Mouse (Mus musculus) embryonic facial prominence, embryonic 13.5 days (tissue): ENCODE results near the gene Magi2. TPM values are rescaled to one million over a fixed set of nuclear protein-coding genes. Genes with fewer than 3 reads are reported as not detected.

ENCODE experiments used
- ATAC-seq: fragments of 200-750 bp; cut with Nextera tagmentation; 2 replicates; pipeline ENCODE4 v1.8.0; 2017; ENCODE audit warnings: low read depth; ENCODE audit not compliant: insufficient number of reproducible peaks, insufficient read depth, low FRiP score, low TSS enrichment
- H3K27ac ChIP-seq: fragments of 300-500 bp; sonication (generic); 2 replicates; pipeline ENCODE4 v1.5.1; 2015; ENCODE audit warnings: moderate library complexity, mild to moderate bottlenecking, inconsistent platforms
- H3K27me3 ChIP-seq: fragments of 300-500 bp; sonication (generic); 2 replicates; pipeline ENCODE4 v1.6.1; 2015; ENCODE audit warnings: mild to moderate bottlenecking, inconsistent platforms
- H3K36me3 ChIP-seq: fragments of 300-500 bp; sonication (generic); 2 replicates; pipeline ENCODE4 v1.6.1; 2015; ENCODE audit warnings: mild to moderate bottlenecking, inconsistent platforms
- H3K4me1 ChIP-seq: fragments of 300-500 bp; sonication (generic); 2 replicates; pipeline ENCODE4 v1.6.1; 2015; ENCODE audit warnings: inconsistent platforms
- H3K4me2 ChIP-seq: fragments of 300-500 bp; sonication (generic); 2 replicates; pipeline ENCODE4 v1.6.1; 2015; ENCODE audit warnings: moderate library complexity, mild to moderate bottlenecking, inconsistent platforms
- H3K4me3 ChIP-seq: fragments of 300-500 bp; sonication (generic); 2 replicates; pipeline ENCODE4 v1.5.1; 2015; ENCODE audit warnings: mild to moderate bottlenecking, inconsistent platforms
- H3K9ac ChIP-seq: fragments of 300-500 bp; sonication (generic); 2 replicates; pipeline ENCODE4 v1.6.1; 2015; ENCODE audit warnings: mild to moderate bottlenecking, inconsistent platforms
- H3K9me3 ChIP-seq: fragments of 300-500 bp; sonication (generic); 2 replicates; pipeline ENCODE4 v1.6.1; 2016; ENCODE audit warnings: inconsistent platforms
- WGBS: fragments of 180-500 bp; shearing (Covaris S2); methylation state at CpG from one replicate; pipeline ENCODE4 v1.1.7; 2015; ENCODE audit warnings: mixed read lengths; 5-methylcytosine and 5-hydroxymethylcytosine counted together
- polyA plus RNA-seq: library from polyadenylated mRNA; unstranded; fragments of >200 nt; fragmentation: Nextera tagmentation; extraction: Ambion mirVana; gene quantifications from 2 replicates; pipeline ENCODE4 v1.2.1, GENCODE M21; 2015

The Magi2 gene
- polyA plus RNA-seq, 1 experiment from 2014 or later = 9.7 TPM

- 67% methylated on average over 2 of the region's 2 CpGs for WGBS
- Histone ChIP-seq H3K4me3 (no peak overlapping the region), H3K4me2 (no peak overlapping the region), H3K27me3 (no peaks in the 10 kb centered on the region), H3K9me3 (no peaks in the 10 kb centered on the region), H3K4me1 (no peaks in the 10 kb centered on the region), H3K27ac (no peak overlapping the region), H3K36me3 (no peaks in the 10 kb centered on the region), H3K9ac (no peak overlapping the region)
- no peak for ATAC-seq
These were observed 553.2 kb downstream of the Magi2 start for GRCm38 (mm10) chr5:19780076-19780475.

GRCm38 (mm10) chr5:19785320-19785719 is 558.5 kb downstream of the Magi2 start:
- H3K27ac ChIP-seq = no peak overlapping the region
- no peak overlapping the region for H3K4me2 ChIP-seq
- H3K9ac ChIP-seq = no peak overlapping the region
- H3K36me3 ChIP-seq = no peaks in the 10 kb centered on the region
- no peaks in the 10 kb centered on the region for H3K27me3 ChIP-seq
- H3K4me3 ChIP-seq = no peak overlapping the region
- no peak for ATAC-seq
- no peaks in the 10 kb centered on the region for H3K4me1 ChIP-seq
- no peaks in the 10 kb centered on the region for H3K9me3 ChIP-seq

GRCm38 (mm10) chr5:19787522-19788144 is 560.8 kb downstream of the Magi2 start:
- no peak overlapping the region for H3K27ac ChIP-seq
- no peak overlapping the region for H3K4me2 ChIP-seq
- no peak for ATAC-seq
- no peaks in the 10 kb centered on the region for H3K4me1 ChIP-seq
- H3K9me3 ChIP-seq = 0 out of 2 replicates have a peak, but pooled peaks cover 6% of the 10 kb centered on the region
- H3K27me3 ChIP-seq = no peaks in the 10 kb centered on the region
- H3K36me3 ChIP-seq = no peaks in the 10 kb centered on the region
- H3K9ac ChIP-seq = no peak overlapping the region
- no peak overlapping the region for H3K4me3 ChIP-seq
- 47% methylated on average over 5 of the region's 5 CpGs for WGBS

GRCm38 (mm10) chr5:19803052-19803769 is 576.4 kb downstream of the Magi2 start:
- Histone ChIP-seq H3K9me3 (no peaks in the 10 kb centered on the region), H3K36me3 (no peaks in the 10 kb centered on the region), H3K4me2 (no peak overlapping the region), H3K27ac (no peak overlapping the region), H3K4me3 (no peak overlapping the region), H3K4me1 (no peaks in the 10 kb centered on the region), H3K9ac (no peak overlapping the region), H3K27me3 (no peaks in the 10 kb centered on the region)
- no peak for ATAC-seq
- 84% methylated on average over 5 of the region's 5 CpGs for WGBS

GRCm38 (mm10) chr5:19822502-19822901 is 595.7 kb downstream of the Magi2 start:
- no peak overlapping the region for H3K9ac ChIP-seq
- H3K27ac ChIP-seq = no peak overlapping the region
- no peak overlapping the region for H3K4me3 ChIP-seq
- H3K4me2 ChIP-seq = no peak overlapping the region
- H3K9me3 ChIP-seq = no peaks in the 10 kb centered on the region
- WGBS = 82% methylated on average over 2 of the region's 2 CpGs
- no peaks in the 10 kb centered on the region for H3K4me1 ChIP-seq
- no peaks in the 10 kb centered on the region for H3K36me3 ChIP-seq
- no peak for ATAC-seq
- no peaks in the 10 kb centered on the region for H3K27me3 ChIP-seq

GRCm38 (mm10) chr5:19825943-19826342 is 599.1 kb downstream of the Magi2 start:
- H3K27me3 ChIP-seq = no peaks in the 10 kb centered on the region
- no peak overlapping the region for H3K4me2 ChIP-seq
- ATAC-seq = no peak
- H3K9ac ChIP-seq = no peak overlapping the region
- no peaks in the 10 kb centered on the region for H3K4me1 ChIP-seq
- H3K4me3 ChIP-seq = no peak overlapping the region
- no peaks in the 10 kb centered on the region for H3K9me3 ChIP-seq
- H3K27ac ChIP-seq = no peak overlapping the region
- 78% methylated on average over 2 of the region's 2 CpGs for WGBS
- H3K36me3 ChIP-seq = no peaks in the 10 kb centered on the region

- Histone ChIP-seq H3K9ac (no peak overlapping the region), H3K4me1 (no peaks in the 10 kb centered on the region), H3K4me3 (no peak overlapping the region), H3K36me3 (no peaks in the 10 kb centered on the region), H3K27ac (no peak overlapping the region), H3K27me3 (no peaks in the 10 kb centered on the region), H3K9me3 (no peaks in the 10 kb centered on the region), H3K4me2 (no peak overlapping the region)
- 90% methylated on average over 2 of the region's 2 CpGs for WGBS
- no peak for ATAC-seq
These were observed 602.5 kb downstream of the Magi2 start for GRCm38 (mm10) chr5:19829341-19829740.

- no peak overlapping the region for H3K9ac ChIP-seq
- 76% methylated on average over 2 of the region's 2 CpGs for WGBS
- no peaks in the 10 kb centered on the region for H3K27me3 ChIP-seq
- H3K4me2 ChIP-seq = no peak overlapping the region
- no peak overlapping the region for H3K4me3 ChIP-seq
- no peaks in the 10 kb centered on the region for H3K36me3 ChIP-seq
- ATAC-seq = no peak
- H3K9me3 ChIP-seq = no peaks in the 10 kb centered on the region
- no peak overlapping the region for H3K27ac ChIP-seq
- no peaks in the 10 kb centered on the region for H3K4me1 ChIP-seq
These were observed 636.0 kb downstream of the Magi2 start for GRCm38 (mm10) chr5:19862854-19863253.

GRCm38 (mm10) chr5:19870406-19870805 is 643.6 kb downstream of the Magi2 start:
- 87% methylated on average over 4 of the region's 4 CpGs for WGBS
- no peak overlapping the region for H3K4me3 ChIP-seq
- no peak overlapping the region for H3K4me2 ChIP-seq
- H3K27ac ChIP-seq = no peak overlapping the region
- H3K27me3 ChIP-seq = no peaks in the 10 kb centered on the region
- no peak overlapping the region for H3K9ac ChIP-seq
- no peaks in the 10 kb centered on the region for H3K9me3 ChIP-seq
- H3K36me3 ChIP-seq = no peaks in the 10 kb centered on the region
- H3K4me1 ChIP-seq = 0 out of 2 replicates have a peak, but pooled peaks cover 2% of the 10 kb centered on the region
- no peak for ATAC-seq

- no peak overlapping the region for H3K27ac ChIP-seq
- WGBS = 74% methylated on average over 3 of the region's 3 CpGs
- ATAC-seq = no peak
- no peaks in the 10 kb centered on the region for H3K27me3 ChIP-seq
- no peaks in the 10 kb centered on the region for H3K9me3 ChIP-seq
- H3K36me3 ChIP-seq = no peaks in the 10 kb centered on the region
- no peaks in the 10 kb centered on the region for H3K4me1 ChIP-seq
- no peak overlapping the region for H3K4me2 ChIP-seq
- H3K9ac ChIP-seq = no peak overlapping the region
- no peak overlapping the region for H3K4me3 ChIP-seq
These were observed 664.9 kb downstream of the Magi2 start for GRCm38 (mm10) chr5:19891693-19892092.

GRCm38 (mm10) chr5:19895893-19896292 is 669.1 kb downstream of the Magi2 start:
- 85% methylated on average over 6 of the region's 6 CpGs for WGBS
- no peaks in the 10 kb centered on the region for H3K9me3 ChIP-seq
- no peak overlapping the region for H3K4me3 ChIP-seq
- no peak overlapping the region for H3K4me2 ChIP-seq
- H3K9ac ChIP-seq = no peak overlapping the region
- no peaks in the 10 kb centered on the region for H3K27me3 ChIP-seq
- ATAC-seq = no peak
- H3K4me1 ChIP-seq = no peaks in the 10 kb centered on the region
- H3K27ac ChIP-seq = no peak overlapping the region
- no peaks in the 10 kb centered on the region for H3K36me3 ChIP-seq

- no peak overlapping the region for H3K9ac ChIP-seq
- no peaks in the 10 kb centered on the region for H3K9me3 ChIP-seq
- H3K27ac ChIP-seq = no peak overlapping the region
- no peaks in the 10 kb centered on the region for H3K27me3 ChIP-seq
- no peak overlapping the region for H3K4me3 ChIP-seq
- H3K4me1 ChIP-seq = no peaks in the 10 kb centered on the region
- H3K4me2 ChIP-seq = no peak overlapping the region
- WGBS = 80% methylated on average over 8 of the region's 8 CpGs
- H3K36me3 ChIP-seq = no peaks in the 10 kb centered on the region
- ATAC-seq = no peak
These were observed 674.8 kb downstream of the Magi2 start for GRCm38 (mm10) chr5:19901625-19902024.
